Comparison of ENCODE assay signal across 11 mouse cellular contexts in the genomic region with DNA sequence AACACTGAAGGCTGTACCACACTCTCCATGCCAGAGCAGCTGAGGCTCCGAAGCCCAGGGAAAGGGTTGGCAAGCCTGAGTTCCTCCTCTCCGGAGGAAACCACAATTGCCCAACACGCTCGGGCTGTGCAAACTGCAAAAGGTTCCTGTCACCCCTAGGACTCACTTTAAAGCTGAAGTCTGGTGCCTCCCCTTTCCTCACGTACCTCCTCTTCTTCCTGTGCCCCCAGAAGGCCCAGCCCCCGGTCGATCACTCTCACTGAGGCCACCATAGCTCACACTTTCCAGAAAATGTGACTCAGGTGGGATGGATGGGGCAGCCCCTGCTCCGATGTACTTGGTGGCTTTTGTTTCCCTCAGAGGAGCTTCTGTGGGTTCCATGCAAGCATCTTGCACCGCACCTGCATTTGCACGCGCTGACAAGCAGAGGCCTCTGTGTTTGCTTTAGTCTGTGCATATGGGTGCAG. TPM values are rescaled to one million over a fixed set of nuclear protein-coding genes. Genes with fewer than 3 reads are reported as not detected.
A peak's percentile ranks its signal among the peaks of the same experiment; 100 is the strongest.
DNase-seq lines count a peak whose midpoint lies in the region; ATAC-seq and TF ChIP-seq lines count a peak whose summit lies in the region.
"Had no signal": no experiment of that assay in that cellular context is flagged by ENCODE, and none has a peak within 500 bp of the region (broad histone marks: within the 10 kb centered on the region; RNA-seq: fewer than 3 reads in every experiment).

A gene (minus strand): TSS at position 137 of the 467 bp plus-strand sequence.

- DNase-seq in heart, postnatal 0 days (ENCODE audit: low spot score): no peak
- peak; percentile 58 for DNase-seq in c-Kit-positive CD71-negative TER-119-negative erythroid progenitor cells, embryonic 14.5 days (ENCODE audit: low read depth)
- DNase-seq in lung, postnatal 25 days (ENCODE audit: low spot score): peak; percentile 32
- DNase-seq in thymus, adult 2 months: peak; percentile 72
- DNase-seq in frontal cortex, postnatal 10 days (ENCODE audit: low spot score in 2 of 2): no peak
- DNase-seq in hindbrain, embryonic 10.5 days (ENCODE audit: low spot score): no peak
- DNase-seq: right cerebral cortex, adult 18-20 months had no signal

- 0 out of 2 replicates have a peak, but pooled peaks have one; percentile 35 for TF ChIP-seq POLR2A in thymus, adult 2 months (IDR thresholded peaks at IDR 0.05; ENCODE audit: control insufficient read depth, extremely low read depth, insufficient read depth, low read length, poor library complexity)

- no peaks in the 10 kb centered on the region for H3K27me3 ChIP-seq in heart, postnatal 0 days (ENCODE audit: control insufficient read depth, insufficient read depth, low read length)
- H3K27me3 ChIP-seq in heart, embryonic 12.5 days (replicated peaks): no peaks in the 10 kb centered on the region
- H3K27me3 ChIP-seq in thymus, adult 2 months (ENCODE audit: control insufficient read depth, insufficient read depth, low read length): no peaks in the 10 kb centered on the region
- no peaks in the 10 kb centered on the region for H3K27me3 ChIP-seq in hindbrain, embryonic 10.5 days (ENCODE audit: insufficient read depth, poor library complexity, severe bottlenecking)
- no peaks in the 10 kb centered on the region for H3K27me3 ChIP-seq in forebrain, embryonic 13.5 days
- H3K27me3 ChIP-seq: embryonic facial prominence, embryonic 12.5 days had no signal

- TF ChIP-seq CTCF in heart, postnatal 0 days (IDR thresholded peaks at IDR 0.05; ENCODE audit: low read depth): no peak
- TF ChIP-seq CTCF in thymus, adult 2 months (IDR thresholded peaks at IDR 0.05; ENCODE audit: borderline replicate concordance, control insufficient read depth, extremely low read depth, insufficient read depth, low read length, poor library complexity): peak; percentile 21; the same call in 1 of the 2 replicates

- H3K9ac ChIP-seq in heart, postnatal 0 days (replicated peaks; ENCODE audit: low read depth, low read length): no peak within 1 kb of the TSS
- H3K9ac ChIP-seq in heart, embryonic 12.5 days: no peak within 1 kb of the TSS
- no peak within 1 kb of the TSS for H3K9ac ChIP-seq in forebrain, embryonic 13.5 days
- H3K9ac ChIP-seq: embryonic facial prominence, embryonic 12.5 days had no signal

- no peak within 1 kb of the TSS for H3K4me3 ChIP-seq in heart, postnatal 0 days (ENCODE audit: low read depth, low read length)
- H3K4me3 ChIP-seq in heart, embryonic 12.5 days: no peak within 1 kb of the TSS
- peak within 1 kb of the TSS; percentile 36 for H3K4me3 ChIP-seq in thymus, adult 2 months (ENCODE audit: control insufficient read depth, insufficient read depth, low read length)
- no peak within 1 kb of the TSS for H3K4me3 ChIP-seq in hindbrain, embryonic 10.5 days
- H3K4me3 ChIP-seq in forebrain, embryonic 13.5 days: no peak within 1 kb of the TSS
- H3K4me3 ChIP-seq: embryonic facial prominence, embryonic 12.5 days had no signal

- H3K36me3 ChIP-seq in heart, postnatal 0 days (replicated peaks; ENCODE audit: control insufficient read depth, insufficient read depth, low read length): no peaks in the 10 kb centered on the region
- H3K36me3 ChIP-seq in heart, embryonic 12.5 days: no peaks in the 10 kb centered on the region
- H3K36me3 ChIP-seq in thymus, adult 2 months (ENCODE audit: control insufficient read depth, insufficient read depth, low read length): no peaks in the 10 kb centered on the region
- H3K36me3 ChIP-seq in hindbrain, embryonic 10.5 days: no peaks in the 10 kb centered on the region
- no peaks in the 10 kb centered on the region for H3K36me3 ChIP-seq in forebrain, embryonic 13.5 days (ENCODE audit: poor library complexity, severe bottlenecking)
- H3K36me3 ChIP-seq: embryonic facial prominence, embryonic 12.5 days had no signal

- 70% methylated on average over 11 of the region's 11 CpGs for WGBS in heart, postnatal 0 days
- 76% methylated on average over 11 of the region's 11 CpGs for WGBS in heart, embryonic 12.5 days
- WGBS in thymus, adult 2 months: 4% methylated on average over 11 of the region's 11 CpGs
- 84% methylated on average over 11 of the region's 11 CpGs for WGBS in hindbrain, embryonic 10.5 days
- 83% methylated on average over 11 of the region's 11 CpGs for WGBS in forebrain, embryonic 13.5 days

- no peak for ATAC-seq in heart, postnatal 0 days (ENCODE audit: insufficient read depth, low read depth)
- ATAC-seq in heart, embryonic 12.5 days (ENCODE audit: insufficient number of reproducible peaks, low FRiP score): no peak
- no peak for ATAC-seq in forebrain, embryonic 13.5 days

- H3K9me3 ChIP-seq in heart, postnatal 0 days (replicated peaks; ENCODE audit: control insufficient read depth, low read length): no peaks in the 10 kb centered on the region
- H3K9me3 ChIP-seq in heart, embryonic 12.5 days (replicated peaks): no peaks in the 10 kb centered on the region
- no peaks in the 10 kb centered on the region for H3K9me3 ChIP-seq in hindbrain, embryonic 10.5 days
- H3K9me3 ChIP-seq in forebrain, embryonic 13.5 days (replicated peaks): no peaks in the 10 kb centered on the region
- H3K9me3 ChIP-seq: embryonic facial prominence, embryonic 12.5 days had no signal

- H3K4me2 ChIP-seq in heart, postnatal 0 days (ENCODE audit: low read depth, low read length): no peak within 1 kb of the TSS; the same call in 1 of the 2 replicates
- no peak within 1 kb of the TSS for H3K4me2 ChIP-seq in heart, embryonic 12.5 days
- H3K4me2 ChIP-seq in forebrain, embryonic 13.5 days: no peak within 1 kb of the TSS
- H3K4me2 ChIP-seq: embryonic facial prominence, embryonic 12.5 days had no signal

- H3K27ac ChIP-seq in heart, postnatal 0 days (ENCODE audit: low read depth): peak within 1 kb of the TSS; percentile 13; the same call in 1 of the 2 replicates
- no peak within 1 kb of the TSS for H3K27ac ChIP-seq in heart, embryonic 12.5 days (ENCODE audit: poor library complexity, severe bottlenecking)
- peak within 1 kb of the TSS; percentile 85 for H3K27ac ChIP-seq in thymus, adult 2 months (ENCODE audit: control insufficient read depth, insufficient read depth, low read length)
- no peak within 1 kb of the TSS for H3K27ac ChIP-seq in hindbrain, embryonic 10.5 days
- no peak within 1 kb of the TSS for H3K27ac ChIP-seq in forebrain, embryonic 13.5 days
- H3K27ac ChIP-seq: embryonic facial prominence, embryonic 12.5 days had no signal

- no peak for TF ChIP-seq EP300 in heart, postnatal 0 days (IDR thresholded peaks at IDR 0.05; ENCODE audit: low read depth)

- no peaks in the 10 kb centered on the region for H3K4me1 ChIP-seq in heart, postnatal 0 days (ENCODE audit: control insufficient read depth, insufficient read depth)
- no peaks in the 10 kb centered on the region for H3K4me1 ChIP-seq in heart, embryonic 12.5 days (replicated peaks)
- H3K4me1 ChIP-seq in thymus, adult 2 months (replicated peaks; ENCODE audit: control insufficient read depth, insufficient read depth, low read length): peaks cover 36% of the 10 kb centered on the region
- H3K4me1 ChIP-seq in hindbrain, embryonic 10.5 days (replicated peaks): no peaks in the 10 kb centered on the region
- no peaks in the 10 kb centered on the region for H3K4me1 ChIP-seq in forebrain, embryonic 13.5 days
- H3K4me1 ChIP-seq: embryonic facial prominence, embryonic 12.5 days had no signal

RNA-seq across cellular contexts. Expression of the gene that starts here (rescaled TPM):
- total RNA-seq in heart, postnatal 0 days (2014; rRNA removed; ENCODE audit: low replicate concordance): not detected in 2 replicates
- polyA plus RNA-seq in heart, postnatal 0 days (2015; fragmentation: Nextera tagmentation; extraction: Ambion mirVana): not detected in 2 replicates
- 0.11 and 0.46 TPM in 2 replicates for polyA plus RNA-seq in heart, embryonic 12.5 days (2016; fragmentation: Nextera tagmentation; extraction: Ambion mirVana)
- 6.5 and 6.7 TPM in 2 replicates for polyA plus RNA-seq in thymus, adult 2 months (2012; rRNA removed)
- 0.18 TPM in 1 of 2 replicates, not detected in the other for polyA plus RNA-seq in hindbrain, embryonic 10.5 days (2016; fragmentation: Nextera tagmentation; extraction: Ambion mirVana)
- polyA plus RNA-seq in forebrain, embryonic 13.5 days (2015; fragmentation: Nextera tagmentation; extraction: Ambion mirVana): not detected in 2 replicates
- total RNA-seq: layer of hippocampus, postnatal 14 days had no signal

Comparison
In these comparisons a context has a peak if more than half of its experiments do, and no peak if none do; other contexts are left out.
1. H3K27ac ChIP-seq: peak in heart, postnatal 0 days (single experiment) and thymus, adult 2 months (single experiment); none in heart, embryonic 12.5 days (single experiment), hindbrain, embryonic 10.5 days (single experiment) and forebrain, embryonic 13.5 days (single experiment).
2. DNase-seq: peak in c-Kit-positive CD71-negative TER-119-negative erythroid progenitor cells, embryonic 14.5 days (single experiment), lung, postnatal 25 days (single experiment) and thymus, adult 2 months (single experiment); none in heart, postnatal 0 days (single experiment), frontal cortex, postnatal 10 days (0 of 2) and hindbrain, embryonic 10.5 days (single experiment).